Mouse (Mus musculus) thymus, adult 2 months (tissue): Measurements from ENCODE around the gene Lrp3. TPM values are rescaled to one million over a fixed set of nuclear protein-coding genes. Genes with fewer than 3 reads are reported as not detected.

Experiments
- DNase-seq: peaks from one replicate; pipeline ENCODE4 v3.0.0; 2021
- H3K27ac ChIP-seq: fragments of 200-500 bp; 2 replicates; pipeline ENCODE4 v1.5.1; 2012; ENCODE audit warnings: low read length, control low read depth; ENCODE audit not compliant: control insufficient read depth, insufficient read depth
- H3K27me3 ChIP-seq: fragments of 200-500 bp; 2 replicates; pipeline ENCODE4 v1.6.1; 2012; ENCODE audit warnings: mild to moderate bottlenecking, low read length, moderate library complexity, mixed read lengths; ENCODE audit not compliant: control insufficient read depth, insufficient read depth
- H3K36me3 ChIP-seq: fragments of 200-500 bp; 2 replicates; pipeline ENCODE4 v1.6.1; 2012; ENCODE audit warnings: mild to moderate bottlenecking, low read length, moderate library complexity; ENCODE audit not compliant: control insufficient read depth, insufficient read depth
- H3K4me1 ChIP-seq: fragments of 200-500 bp; replicated peaks from 2 replicates; pipeline ENCODE4 v1.6.1; 2012; ENCODE audit warnings: low read length; ENCODE audit not compliant: control insufficient read depth, insufficient read depth
- H3K4me3 ChIP-seq: fragments of 200-500 bp; 2 replicates; pipeline ENCODE4 v1.5.1; 2012; ENCODE audit warnings: mild to moderate bottlenecking, low read length, control low read depth, moderate library complexity; ENCODE audit not compliant: control insufficient read depth, insufficient read depth
- CTCF ChIP-seq: fragments of 200-500 bp; IDR thresholded peaks from 2 replicates; pipeline ENCODE4 v1.5.1; 2012; ENCODE audit warnings: mild to moderate bottlenecking, control low read depth, low read length, moderate library complexity, borderline replicate concordance; ENCODE audit not compliant: control insufficient read depth, poor library complexity, insufficient read depth; ENCODE audit errors: extremely low read depth
- POLR2A ChIP-seq: fragments of 200-500 bp; IDR thresholded peaks from 2 replicates; pipeline ENCODE4 v1.6.1; 2012; ENCODE audit warnings: mild to moderate bottlenecking, low read length, control low read depth, moderate library complexity; ENCODE audit not compliant: control insufficient read depth, poor library complexity, insufficient read depth; ENCODE audit errors: extremely low read depth
- WGBS: fragments of 180-500 bp; shearing (Covaris S2); methylation state at CpG from one replicate; pipeline ENCODE4 v1.1.7; 2018; 5-methylcytosine and 5-hydroxymethylcytosine counted together
- polyA plus RNA-seq: library from polyadenylated mRNA; depleted of rRNA; stranded (reverse); fragments of >200 nt; gene quantifications from 2 replicates; pipeline ENCODE4 v1.2.3, GENCODE M21; 2012

The Lrp3 gene
- polyA plus RNA-seq, 1 experiment, result 2.4 TPM

- no peak overlapping the region for H3K4me3 ChIP-seq
- no peaks in the 10 kb centered on the region; the same call in 1 of the 2 replicates for H3K27me3 ChIP-seq
- 30% methylated on average over 2 of the region's 2 CpGs for WGBS
- H3K36me3 ChIP-seq, result no peaks in the 10 kb centered on the region
- H3K4me1 ChIP-seq, result no peaks in the 10 kb centered on the region
- H3K27ac ChIP-seq, result no peak overlapping the region
- TF ChIP-seq CTCF (no peak), POLR2A (no peak)
- no peak for DNase-seq
Observed at GRCm38 (mm10) chr7:35191276-35191675, 24.0 kb downstream of the Lrp3 start.

GRCm38 (mm10) chr7:35189699-35190098 lies 25.6 kb downstream of the Lrp3 start:
- H3K4me3 ChIP-seq, result no peak overlapping the region
- no peaks in the 10 kb centered on the region for H3K36me3 ChIP-seq
- H3K27me3 ChIP-seq, result peaks cover 6% of the 10 kb centered on the region; the same call in 1 of the 2 replicates
- no peaks in the 10 kb centered on the region for H3K4me1 ChIP-seq
- H3K27ac ChIP-seq, result no peak overlapping the region
- WGBS, result 58% methylated on average over 5 of the region's 5 CpGs
- no peak for TF ChIP-seq POLR2A
- TF ChIP-seq CTCF, result no peak
- DNase-seq, result no peak

- Histone ChIP-seq H3K27me3 (peaks cover 6% of the 10 kb centered on the region; the same call in 1 of the 2 replicates), H3K4me1 (no peaks in the 10 kb centered on the region), H3K36me3 (no peaks in the 10 kb centered on the region), H3K4me3 (no peak within 1 kb of the TSS), H3K27ac (no peak within 1 kb of the TSS)
- TF ChIP-seq CTCF (no peak), POLR2A (no peak)
- WGBS, result 7% methylated on average over 43 of the region's 43 CpGs
- DNase-seq, result no peak
Observed at GRCm38 (mm10) chr7:35185889-35186569, 29.3 kb downstream of the Lrp3 start, which contains the start of gene Slc7a10. TSS of gene Slc7a10 (plus strand) at chr7:35186385.

GRCm38 (mm10) chr7:35184833-35185724 lies 30.2 kb downstream of the Lrp3 start:
- H3K27me3 ChIP-seq, result peaks cover 6% of the 10 kb centered on the region; the same call in 1 of the 2 replicates
- TF ChIP-seq CTCF, result 0 out of 2 replicates have a peak, but pooled peaks have one; percentile 26
- TF ChIP-seq POLR2A, result no peak

GRCm38 (mm10) chr7:35176412-35177381 lies 38.6 kb downstream of the Lrp3 start:
- Histone ChIP-seq H3K4me1 (no peaks in the 10 kb centered on the region), H3K27ac (no peak overlapping the region), H3K36me3 (no peaks in the 10 kb centered on the region), H3K4me3 (no peak overlapping the region), H3K27me3 (no peaks in the 10 kb centered on the region)
- DNase-seq, result peak; percentile 23
- TF ChIP-seq CTCF, result no peak
- TF ChIP-seq POLR2A, result no peak
- WGBS, result 59% methylated on average over 18 of the region's 18 CpGs

More at GRCm38 (mm10) chr7:35184833-35185724, 30.2 kb downstream of the Lrp3 start:
- Histone ChIP-seq H3K4me3 (no peak overlapping the region), H3K4me1 (no peaks in the 10 kb centered on the region), H3K27ac (no peak overlapping the region), H3K36me3 (no peaks in the 10 kb centered on the region)
- WGBS, result 9% methylated on average over 54 of the region's 54 CpGs
- DNase-seq, result no peak
